Mouse (Mus musculus): ENCODE results near the gene Daam1.

Daam1 gene

GRCm38 (mm10) chr12:71969941-71970629, 139.2 kb downstream of the Daam1 start:
- CTCF ChIA-PET: no interaction called here

GRCm38 (mm10) chr12:71970791-71971654, 140.1 kb downstream of the Daam1 start:
- CTCF ChIA-PET: no interaction called here

- CTCF ChIA-PET: interaction anchor here (0.5 kb wide), 1 partner anchor 681 kb away, joined by 4 read pairs; no protein-coding TSS in a partner anchor
Observed at GRCm38 (mm10) chr12:71972126-71972525, 141.2 kb downstream of the Daam1 start.

- CTCF ChIA-PET: no interaction called here
Observed at GRCm38 (mm10) chr12:71972619-71973266, 141.9 kb downstream of the Daam1 start.

GRCm38 (mm10) chr12:71973577-71973976, 142.7 kb downstream of the Daam1 start:
- CTCF ChIA-PET: no interaction called here

- CTCF ChIA-PET: no interaction called here
Observed at GRCm38 (mm10) chr12:71975626-71976025, 144.7 kb downstream of the Daam1 start.

- CTCF ChIA-PET: no interaction called here
Observed at GRCm38 (mm10) chr12:71976361-71976960, 145.6 kb downstream of the Daam1 start.

- CTCF ChIA-PET: no interaction called here
Observed at GRCm38 (mm10) chr12:71977364-71977763, 146.5 kb downstream of the Daam1 start.

GRCm38 (mm10) chr12:71978513-71979352, 147.9 kb downstream of the Daam1 start:
- CTCF ChIA-PET: no interaction called here

GRCm38 (mm10) chr12:71980166-71980565, 149.3 kb downstream of the Daam1 start:
- CTCF ChIA-PET: no interaction called here

GRCm38 (mm10) chr12:71980746-71981145, 149.9 kb downstream of the Daam1 start:
- CTCF ChIA-PET: no interaction called here

GRCm38 (mm10) chr12:71981250-71981649, 150.4 kb downstream of the Daam1 start:
- CTCF ChIA-PET: no interaction called here

GRCm38 (mm10) chr12:71981791-71982190, 150.9 kb downstream of the Daam1 start:
- CTCF ChIA-PET: no interaction called here

GRCm38 (mm10) chr12:71983102-71983715, 152.3 kb downstream of the Daam1 start:
- CTCF ChIA-PET: no interaction called here

GRCm38 (mm10) chr12:71987161-71987560, 156.3 kb downstream of the Daam1 start:
- CTCF ChIA-PET: no interaction called here

GRCm38 (mm10) chr12:71987885-71988284, 157.0 kb downstream of the Daam1 start:
- CTCF ChIA-PET: no interaction called here

- CTCF ChIA-PET: no interaction called here
Observed at GRCm38 (mm10) chr12:71989596-71989995, 158.7 kb downstream of the Daam1 start.

GRCm38 (mm10) chr12:71992599-71993210, 161.8 kb downstream of the Daam1 start:
- CTCF ChIA-PET: no interaction called here

- CTCF ChIA-PET: no interaction called here
Observed at GRCm38 (mm10) chr12:71995831-71996230, 165.0 kb downstream of the Daam1 start.

- CTCF ChIA-PET: no interaction called here
Observed at GRCm38 (mm10) chr12:71996920-71997319, 166.0 kb downstream of the Daam1 start.

- CTCF ChIA-PET: no interaction called here
Observed at GRCm38 (mm10) chr12:71997364-71997763, 166.5 kb downstream of the Daam1 start.

Measured in spleen, embryonic (tissue).